Mouse (Mus musculus) hindbrain, embryonic 13.5 days (tissue): Measurements from ENCODE around the gene Khnyn. TPM values are rescaled to one million over a fixed set of nuclear protein-coding genes. Genes with fewer than 3 reads are reported as not detected.

ENCODE experiments used
- ATAC-seq: fragments of 200-750 bp; cut with Nextera tagmentation; 2 replicates; pipeline ENCODE4 v1.8.0; 2017; ENCODE audit warnings: moderate TSS enrichment; ENCODE audit not compliant: low FRiP score
- H3K27ac ChIP-seq: fragments of 300-500 bp; sonication (generic); 2 replicates; pipeline ENCODE4 v1.5.1; 2015; ENCODE audit warnings: inconsistent platforms, mild to moderate bottlenecking, moderate library complexity
- H3K27me3 ChIP-seq: fragments of 300-500 bp; sonication (generic); 2 replicates; pipeline ENCODE4 v1.6.1; 2015; ENCODE audit warnings: mild to moderate bottlenecking, inconsistent platforms
- H3K36me3 ChIP-seq: fragments of 300-500 bp; sonication (generic); 2 replicates; pipeline ENCODE4 v1.6.1; 2015; ENCODE audit warnings: mild to moderate bottlenecking, inconsistent platforms
- H3K4me1 ChIP-seq: fragments of 300-500 bp; sonication (generic); replicated peaks from 2 replicates; pipeline ENCODE4 v1.6.1; 2015; ENCODE audit warnings: inconsistent platforms
- H3K4me2 ChIP-seq: fragments of 300-500 bp; sonication (generic); 2 replicates; pipeline ENCODE4 v1.6.1; 2015; ENCODE audit warnings: inconsistent platforms, mild to moderate bottlenecking, moderate library complexity
- H3K4me3 ChIP-seq: fragments of 300-500 bp; sonication (generic); 2 replicates; pipeline ENCODE4 v1.5.1; 2015; ENCODE audit warnings: mild to moderate bottlenecking, inconsistent platforms
- H3K9ac ChIP-seq: fragments of 300-500 bp; sonication (generic); 2 replicates; pipeline ENCODE4 v1.6.1; 2015; ENCODE audit warnings: mild to moderate bottlenecking, inconsistent platforms
- H3K9me3 ChIP-seq: fragments of 300-500 bp; sonication (generic); 2 replicates; pipeline ENCODE4 v1.6.1; 2016; ENCODE audit warnings: inconsistent platforms
- WGBS: fragments of 180-500 bp; shearing (Covaris S2); methylation state at CpG from one replicate; pipeline ENCODE4 v1.1.7; 2015; 5-methylcytosine and 5-hydroxymethylcytosine counted together
- polyA plus RNA-seq: library from polyadenylated mRNA; unstranded; fragments of >200 nt; fragmentation: Nextera tagmentation; extraction: Ambion mirVana; gene quantifications from 2 replicates; pipeline ENCODE4 v1.2.1, GENCODE M21; 2015

The Khnyn gene
- polyA plus RNA-seq, 1 experiment from 2014 or later: 10.0 TPM

DNA sequence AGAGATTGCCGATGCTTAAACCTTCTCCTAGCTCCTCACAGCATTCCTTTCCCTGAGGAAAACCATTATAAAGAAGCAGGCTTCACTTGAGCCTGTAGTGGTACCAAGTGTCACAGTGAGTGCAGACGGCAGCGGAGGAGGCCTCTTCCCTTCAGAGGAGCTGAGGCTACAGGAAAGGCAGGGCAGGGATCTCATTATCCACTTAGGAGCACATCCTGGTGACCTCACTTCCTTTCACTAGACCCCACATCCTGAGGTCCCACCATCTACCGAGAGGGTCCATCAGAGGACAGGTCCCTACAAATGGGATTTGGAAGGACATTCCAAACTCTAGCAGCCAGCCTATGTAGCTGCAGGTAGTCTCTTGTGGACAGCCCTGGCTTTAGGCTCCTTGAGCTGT lies 27.2 kb upstream of the Khnyn start:
- H3K4me1 ChIP-seq: peaks cover 74% of the 10 kb centered on the region
- 77% methylated on average over 4 of the region's 4 CpGs for WGBS
- no peaks in the 10 kb centered on the region for H3K27me3 ChIP-seq
- H3K36me3 ChIP-seq: no peaks in the 10 kb centered on the region
- no peak for ATAC-seq
- H3K4me2 ChIP-seq: peak overlapping the region; percentile 29
- no peaks in the 10 kb centered on the region for H3K9me3 ChIP-seq
- H3K4me3 ChIP-seq: 0 out of 2 replicates have a peak overlapping the region, but pooled peaks have one; percentile 2
- 0 out of 2 replicates have a peak overlapping the region, but pooled peaks have one; percentile 43 for H3K9ac ChIP-seq
- no peak overlapping the region for H3K27ac ChIP-seq

DNA sequence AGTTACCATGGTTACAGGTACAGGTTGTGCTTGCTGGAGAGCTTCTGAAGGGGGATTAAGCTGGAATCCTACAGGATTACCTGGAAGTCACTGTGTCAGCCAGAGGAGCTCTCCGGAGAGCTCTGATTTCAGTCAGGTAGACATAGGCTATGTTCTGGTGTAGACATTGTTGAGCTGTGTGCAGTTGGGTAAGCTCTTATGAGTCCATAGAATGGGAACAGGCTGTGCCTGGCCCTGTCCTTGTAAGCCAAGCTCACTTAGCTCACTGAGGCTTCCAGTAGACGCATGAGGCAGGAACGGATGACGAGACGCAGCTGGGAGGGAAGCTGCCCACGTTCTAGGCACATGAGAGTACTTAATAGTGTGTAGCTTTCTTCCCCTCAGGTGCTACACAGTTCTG lies 22.6 kb upstream of the Khnyn start:
- Histone ChIP-seq H3K9ac (peak overlapping the region; percentile 24; the same call in 1 of the 2 replicates), H3K4me2 (no peak overlapping the region), H3K4me1 (peaks cover 43% of the 10 kb centered on the region), H3K27ac (no peak overlapping the region), H3K9me3 (no peaks in the 10 kb centered on the region), H3K36me3 (peaks cover 35% of the 10 kb centered on the region), H3K4me3 (no peak overlapping the region), H3K27me3 (no peaks in the 10 kb centered on the region)
- 86% methylated on average over 6 of the region's 6 CpGs for WGBS
- ATAC-seq: no peak

DNA sequence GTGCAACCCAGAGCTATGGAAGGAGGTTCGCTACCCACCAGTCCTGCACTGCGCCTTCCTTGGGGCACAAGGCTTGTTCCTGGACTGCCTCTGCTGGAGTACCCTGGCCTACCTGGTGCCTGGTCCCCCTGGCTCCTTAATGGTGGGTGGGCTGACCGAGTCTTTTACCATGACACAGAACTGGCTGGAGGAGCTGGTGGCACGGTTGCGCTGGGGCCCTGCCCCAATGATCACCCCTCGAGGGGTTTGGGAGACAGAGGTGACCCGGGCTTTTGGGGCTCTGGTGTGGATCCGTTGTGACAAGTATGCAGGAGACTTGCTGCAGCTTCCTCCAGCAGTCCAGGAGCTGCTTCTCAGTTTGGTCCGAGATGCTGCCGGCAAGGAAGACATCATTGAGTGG lies 21.8 kb upstream of the Khnyn start:
- no peak for ATAC-seq
- Histone ChIP-seq H3K4me1 (peaks cover 38% of the 10 kb centered on the region), H3K9me3 (no peaks in the 10 kb centered on the region), H3K4me2 (no peak overlapping the region), H3K9ac (no peak overlapping the region), H3K36me3 (peaks cover 39% of the 10 kb centered on the region), H3K27ac (no peak overlapping the region), H3K4me3 (no peak overlapping the region), H3K27me3 (no peaks in the 10 kb centered on the region)
- WGBS: 95% methylated on average over 10 of the region's 10 CpGs

DNA sequence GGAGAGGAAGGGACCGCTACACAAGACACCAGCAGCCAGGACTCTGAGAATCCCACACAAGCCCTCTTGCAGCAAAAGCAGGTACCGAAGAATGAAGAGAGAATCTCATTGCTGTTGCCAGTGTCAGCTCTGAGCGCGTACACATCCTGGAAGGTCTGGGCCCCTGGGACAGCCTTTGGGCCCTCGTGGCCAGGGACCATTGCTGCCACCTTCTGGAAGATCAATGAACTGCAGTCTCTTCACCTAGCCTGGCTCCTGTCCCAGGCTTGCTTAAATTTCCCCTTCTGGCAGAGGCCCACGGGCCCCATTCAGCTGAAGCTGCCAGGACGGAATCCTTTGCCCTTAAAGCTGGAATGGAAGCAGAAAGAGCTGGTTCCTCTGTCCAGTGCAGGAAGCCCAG lies 21.0 kb upstream of the Khnyn start:
- no peak; the same call in 1 of the 2 replicates for ATAC-seq
- Histone ChIP-seq H3K36me3 (peaks cover 47% of the 10 kb centered on the region), H3K4me2 (no peak overlapping the region), H3K27ac (no peak overlapping the region), H3K9me3 (no peaks in the 10 kb centered on the region), H3K4me3 (no peak overlapping the region), H3K9ac (no peak overlapping the region), H3K27me3 (no peaks in the 10 kb centered on the region), H3K4me1 (peaks cover 34% of the 10 kb centered on the region)
- WGBS: 32% methylated on average over 7 of the region's 7 CpGs

DNA sequence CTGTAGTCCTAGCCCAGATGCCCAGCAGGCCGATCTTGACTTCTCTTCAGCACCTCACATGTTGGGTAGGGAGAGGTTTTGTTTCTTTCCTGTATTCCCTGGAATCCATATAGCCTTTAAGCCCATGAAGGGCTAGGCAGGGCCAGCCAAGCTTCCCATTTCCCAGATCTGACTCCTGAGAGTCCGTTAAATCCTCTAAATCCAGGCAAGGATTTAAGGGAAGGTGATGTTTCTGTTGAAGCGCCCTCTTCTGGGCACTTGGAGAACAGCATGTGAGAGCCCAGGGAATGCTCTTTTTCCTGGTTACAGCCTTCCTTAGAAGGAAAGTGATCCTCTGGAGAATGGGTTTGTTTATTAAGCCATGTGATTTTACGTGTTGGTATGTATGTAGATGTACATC lies 17.8 kb upstream of the Khnyn start:
- H3K36me3 ChIP-seq: peaks cover 79% of the 10 kb centered on the region

DNA sequence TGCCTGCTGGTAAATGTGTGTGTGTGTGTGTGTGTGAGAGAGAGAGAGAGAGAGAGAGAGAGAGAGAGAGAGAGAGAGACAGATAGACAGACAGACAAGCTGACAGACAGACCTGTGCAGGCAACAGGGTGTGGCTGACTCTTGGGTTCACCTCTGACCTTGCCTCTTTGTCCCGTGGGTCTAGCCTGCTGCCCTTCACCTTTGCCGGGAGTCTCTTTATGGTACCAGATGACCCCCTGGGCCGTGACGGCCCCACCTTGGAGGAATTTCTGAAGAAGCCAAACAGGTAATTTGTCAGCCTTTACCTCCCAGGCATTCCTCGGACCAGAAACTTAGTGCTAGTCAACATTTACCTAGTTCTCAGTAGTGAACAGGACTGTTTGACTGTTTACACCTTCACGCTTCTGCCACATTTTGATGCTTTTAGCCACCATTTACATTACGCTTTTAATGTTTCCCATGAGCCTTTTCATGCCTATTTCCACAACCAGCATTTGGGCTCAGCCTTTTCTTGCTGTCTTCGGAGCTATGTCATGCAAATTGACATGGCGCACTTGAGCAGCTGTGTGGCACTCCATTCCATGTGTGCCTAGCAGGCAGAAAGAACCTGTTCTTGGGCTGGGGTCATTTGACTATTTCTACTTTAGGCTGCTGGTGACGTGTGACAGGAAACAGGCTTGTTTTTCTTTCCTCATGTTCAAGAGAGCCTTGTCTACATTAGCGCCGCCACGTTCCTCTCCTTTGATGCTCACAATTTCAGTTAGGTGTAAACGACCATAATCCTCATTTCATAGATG lies 16.3 kb upstream of the Khnyn start:
- no peak overlapping the region for H3K4me2 ChIP-seq
- no peak overlapping the region for H3K4me3 ChIP-seq
- peaks cover 91% of the 10 kb centered on the region for H3K36me3 ChIP-seq
- no peak overlapping the region for H3K9ac ChIP-seq
- no peak overlapping the region for H3K27ac ChIP-seq
- H3K27me3 ChIP-seq: no peaks in the 10 kb centered on the region
- peaks cover 14% of the 10 kb centered on the region for H3K4me1 ChIP-seq
- ATAC-seq: no peak
- 90% methylated on average over 14 of the region's 14 CpGs for WGBS
- no peaks in the 10 kb centered on the region for H3K9me3 ChIP-seq

More for the DNA sequence above, 17.8 kb upstream of the Khnyn start:
- Histone ChIP-seq H3K9ac (no peak overlapping the region), H3K9me3 (no peaks in the 10 kb centered on the region), H3K27me3 (no peaks in the 10 kb centered on the region), H3K4me1 (peaks cover 18% of the 10 kb centered on the region), H3K4me3 (no peak overlapping the region), H3K27ac (no peak overlapping the region), H3K4me2 (no peak overlapping the region)
- ATAC-seq: no peak
- WGBS: 39% methylated on average over 4 of the region's 4 CpGs

DNA sequence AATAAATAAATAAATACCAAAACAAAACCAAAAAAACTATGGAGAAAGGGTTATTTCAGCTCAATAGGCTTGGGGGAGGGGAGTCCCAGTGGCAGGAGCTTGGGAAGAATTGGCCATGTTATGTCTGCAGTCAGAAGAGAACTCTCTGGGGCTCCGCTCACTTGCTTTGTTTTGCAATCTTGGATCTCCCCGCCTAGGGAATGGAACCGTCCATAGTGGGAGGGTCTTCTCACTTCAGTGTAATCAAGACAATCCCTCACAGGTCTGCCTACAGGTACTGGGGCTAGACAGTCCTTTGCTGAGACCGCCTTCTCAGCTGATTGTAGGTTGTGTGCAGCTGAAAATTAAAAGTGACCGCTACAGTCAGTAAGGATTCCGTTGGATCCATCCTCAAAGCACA lies 15.2 kb upstream of the Khnyn start:
- ATAC-seq: no peak
- Histone ChIP-seq H3K27me3 (no peaks in the 10 kb centered on the region), H3K4me1 (peaks cover 15% of the 10 kb centered on the region), H3K4me2 (no peak overlapping the region), H3K9ac (no peak overlapping the region), H3K27ac (no peak overlapping the region), H3K36me3 (peaks cover 81% of the 10 kb centered on the region), H3K4me3 (no peak overlapping the region), H3K9me3 (no peaks in the 10 kb centered on the region)
- 98% methylated on average over 6 of the region's 6 CpGs for WGBS

DNA sequence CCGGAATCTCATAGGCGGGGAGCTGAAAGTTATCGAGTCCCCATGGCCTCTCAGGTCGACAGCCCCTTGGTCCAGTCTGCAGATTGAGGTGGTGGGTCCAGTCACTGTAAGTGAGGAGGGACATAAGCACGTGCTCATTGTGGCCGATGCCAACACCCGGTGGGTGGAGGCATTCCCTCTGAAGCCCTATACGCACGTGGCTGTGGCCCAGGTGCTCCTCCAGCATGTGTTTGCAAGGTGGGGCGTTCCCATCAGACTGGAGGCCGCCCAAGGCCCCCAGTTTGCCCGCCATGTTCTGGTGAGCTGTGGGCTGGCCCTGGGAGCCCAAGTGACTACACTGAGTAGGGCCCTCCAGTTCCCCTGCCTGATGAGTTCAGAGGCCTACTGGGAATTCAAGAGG lies 12.7 kb upstream of the Khnyn start:
- H3K27ac ChIP-seq: no peak overlapping the region
- H3K36me3 ChIP-seq: peaks cover 56% of the 10 kb centered on the region
- no peak overlapping the region; the same call in 1 of the 2 replicates for H3K9ac ChIP-seq
- no peak for ATAC-seq
- H3K4me2 ChIP-seq: no peak overlapping the region
- H3K27me3 ChIP-seq: no peaks in the 10 kb centered on the region
- H3K9me3 ChIP-seq: no peaks in the 10 kb centered on the region
- H3K4me1 ChIP-seq: peaks cover 15% of the 10 kb centered on the region
- WGBS: 93% methylated on average over 12 of the region's 12 CpGs
- H3K4me3 ChIP-seq: no peak overlapping the region

DNA sequence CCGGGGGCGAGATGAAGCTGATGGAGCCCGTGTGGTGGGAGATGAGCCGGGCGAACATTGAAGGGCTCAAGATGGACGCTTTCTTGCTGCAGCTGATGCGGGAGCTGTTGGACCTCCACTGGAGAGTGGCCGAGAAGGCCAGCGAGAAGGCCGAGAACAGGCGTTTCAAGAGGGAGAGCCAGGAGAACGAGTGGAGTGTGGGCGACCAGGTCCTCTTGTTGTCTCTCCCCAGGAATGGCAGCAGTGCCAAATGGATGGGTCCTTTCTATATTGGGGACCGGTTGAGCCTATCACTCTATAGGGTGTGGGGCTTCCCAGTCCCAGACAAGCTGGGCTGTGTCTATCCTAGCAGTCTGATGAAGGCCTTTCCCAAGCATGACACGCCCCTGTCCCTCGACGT lies 12.2 kb upstream of the Khnyn start:
- Histone ChIP-seq H3K9ac (no peak overlapping the region), H3K36me3 (peaks cover 56% of the 10 kb centered on the region), H3K27me3 (no peaks in the 10 kb centered on the region), H3K27ac (no peak overlapping the region), H3K9me3 (no peaks in the 10 kb centered on the region), H3K4me3 (no peak overlapping the region), H3K4me2 (no peak overlapping the region), H3K4me1 (peaks cover 15% of the 10 kb centered on the region)
- ATAC-seq: no peak
- WGBS: 91% methylated on average over 17 of the region's 17 CpGs

DNA sequence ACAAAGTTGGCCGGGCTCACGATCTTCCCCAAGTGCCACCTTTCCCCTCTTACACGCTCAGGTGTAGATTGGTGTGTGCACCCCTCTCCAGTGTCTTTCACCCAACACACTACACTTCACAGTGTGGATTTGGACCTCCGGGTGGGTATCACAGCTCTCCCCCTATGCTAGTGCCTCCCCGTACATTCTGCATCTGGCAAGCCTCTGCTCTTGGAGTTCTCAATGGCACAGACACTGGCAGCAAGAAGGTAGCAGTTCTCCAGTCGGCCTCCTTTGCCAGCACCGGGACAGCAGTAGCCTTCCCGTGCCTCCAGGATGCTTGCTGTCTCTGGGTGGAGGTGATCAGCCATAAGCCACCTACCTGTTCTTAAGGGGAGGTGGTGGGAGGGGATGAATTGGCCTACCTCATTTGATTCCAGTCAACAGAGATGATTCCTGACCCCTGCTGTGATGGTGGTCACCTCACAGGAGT lies 11.5 kb upstream of the Khnyn start:
- ATAC-seq: 0 out of 2 replicates have a peak, but pooled peaks have one; percentile 2
- Histone ChIP-seq H3K27ac (peak overlapping the region; percentile 41; the same call in 1 of the 2 replicates), H3K4me3 (no peak overlapping the region), H3K36me3 (peaks cover 50% of the 10 kb centered on the region), H3K9me3 (no peaks in the 10 kb centered on the region), H3K27me3 (no peaks in the 10 kb centered on the region), H3K9ac (peak overlapping the region; percentile 35), H3K4me1 (peaks cover 10% of the 10 kb centered on the region), H3K4me2 (peak overlapping the region; percentile 35; the same call in 1 of the 2 replicates)
- 87% methylated on average over 8 of the region's 8 CpGs for WGBS

DNA sequence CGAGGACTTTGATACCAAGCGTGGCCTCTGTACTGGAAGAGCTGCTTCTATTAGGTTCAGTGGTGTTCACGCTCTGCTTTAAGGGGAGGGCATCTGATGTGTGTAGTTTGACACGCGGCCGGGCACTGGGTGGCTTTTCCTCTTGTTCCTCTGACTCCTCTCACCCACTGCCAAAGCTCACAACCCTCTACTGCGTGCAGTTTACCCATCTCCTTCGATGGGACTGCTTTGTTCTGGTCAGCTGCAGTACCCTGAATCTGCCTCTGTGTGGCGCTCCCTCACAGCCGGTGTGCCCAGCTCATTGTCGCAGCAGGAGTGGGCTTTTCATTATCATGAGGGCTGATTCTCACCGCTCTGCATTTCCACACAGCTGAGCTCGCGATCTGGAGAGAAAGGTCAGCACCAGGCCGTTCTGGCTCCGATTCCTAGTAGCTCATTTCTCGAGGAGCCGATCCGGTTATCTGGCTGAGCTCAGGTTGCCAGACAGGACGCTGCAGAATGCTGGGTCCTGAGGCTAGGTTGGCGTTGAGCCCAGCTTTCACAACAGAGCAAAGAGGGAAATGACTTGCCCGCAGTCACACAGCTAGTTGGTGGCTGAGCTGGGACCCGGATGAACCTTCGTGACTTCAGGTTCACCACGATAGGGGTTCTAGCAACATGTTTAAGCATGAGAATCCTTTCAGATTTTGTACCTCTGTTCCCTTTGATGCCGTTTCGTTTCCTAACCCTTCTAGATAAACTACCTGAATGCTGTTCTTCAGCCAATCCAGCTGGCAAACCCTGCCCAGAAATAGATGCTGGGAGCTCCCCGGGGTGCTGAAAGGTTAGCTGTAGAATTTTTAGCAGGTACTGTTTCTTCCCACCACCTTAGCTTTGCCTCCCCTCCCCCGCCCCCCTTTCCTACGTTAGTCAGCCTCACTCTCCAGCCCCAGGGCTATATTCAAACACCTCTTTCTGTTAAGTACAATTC lies 10.7 kb upstream of the Khnyn start:
- Histone ChIP-seq H3K36me3 (peaks cover 42% of the 10 kb centered on the region), H3K4me2 (peak overlapping the region; percentile 35), H3K4me3 (peak overlapping the region; percentile 14; the same call in 1 of the 2 replicates), H3K27ac (peak overlapping the region; percentile 41; the same call in 1 of the 2 replicates), H3K27me3 (no peaks in the 10 kb centered on the region), H3K4me1 (peaks cover 10% of the 10 kb centered on the region), H3K9me3 (no peaks in the 10 kb centered on the region), H3K9ac (peak overlapping the region; percentile 35)
- peak; percentile 34 for ATAC-seq
- 15% methylated on average over 30 of the region's 30 CpGs for WGBS
